Mouse (Mus musculus) liver, embryonic 14.5 days (tissue): ENCODE data around the gene Ppil1. TPM values are rescaled to one million over a fixed set of nuclear protein-coding genes. Genes with fewer than 3 reads are reported as not detected.
A peak's percentile ranks its signal among the peaks of the same experiment; 100 is the strongest.

Source experiments
- ATAC-seq: fragments of 200-750 bp; cut with Nextera tagmentation; 2 replicates; pipeline ENCODE4 v1.8.0; 2017; ENCODE audit warnings: moderate number of reproducible peaks, mild to moderate bottlenecking, moderate library complexity; ENCODE audit not compliant: insufficient read depth
- DNase-seq, 3 experiments: peaks; one replicate each; pipeline ENCODE4 v3.0.0-alpha.2; 2012 to 2013; ENCODE audit warnings: low read depth in 3 of 3, low spot score in 3 of 3
- H3K27ac ChIP-seq: fragments of 300-500 bp; sonication (generic); 2 replicates; pipeline ENCODE4 v1.5.1; 2014; ENCODE audit warnings: moderate library complexity, mild to moderate bottlenecking, control low read depth, inconsistent platforms
- H3K27me3 ChIP-seq: fragments of 300-500 bp; sonication (generic); 2 replicates; pipeline ENCODE4 v1.6.1; 2014; ENCODE audit warnings: mild to moderate bottlenecking, low read length, moderate library complexity; ENCODE audit not compliant: control insufficient read depth, insufficient read depth
- H3K36me3 ChIP-seq: fragments of 300-500 bp; sonication (generic); replicated peaks from 2 replicates; pipeline ENCODE4 v1.6.1; 2014; ENCODE audit warnings: low read depth; ENCODE audit not compliant: control insufficient read depth, insufficient read depth
- H3K4me1 ChIP-seq, 2 experiments: fragments of 200-500 bp in 1 of 2; fragments of 300-500 bp in 1 of 2; sonication (generic) in 1 of 2; replicated peaks; 2 replicates each; pipeline ENCODE4 v1.6.1; 2012 to 2014; ENCODE audit warnings: antibody characterized with exemption in 1 of 2, inconsistent platforms in 1 of 2, low read length in 1 of 2; ENCODE audit not compliant: control insufficient read depth in 2 of 2, insufficient read depth in 2 of 2
- H3K4me2 ChIP-seq: fragments of 300-500 bp; sonication (generic); 2 replicates; pipeline ENCODE4 v1.6.1; 2014; ENCODE audit warnings: low read depth, mild to moderate bottlenecking, control low read depth, moderate library complexity
- H3K4me3 ChIP-seq, 2 experiments: fragments of 200-500 bp in 1 of 2; fragments of 300-500 bp in 1 of 2; sonication (generic) in 1 of 2; 2 replicates each; pipeline ENCODE4 v1.5.1; 2012 to 2014; ENCODE audit warnings: low read depth in 2 of 2, low read length in 2 of 2, mild to moderate bottlenecking in 2 of 2, control low read depth in 1 of 2, inconsistent platforms in 1 of 2, moderate library complexity in 1 of 2; ENCODE audit not compliant: insufficient read depth in 1 of 2
- H3K9ac ChIP-seq: fragments of 300-500 bp; sonication (generic); replicated peaks from 2 replicates; pipeline ENCODE4 v1.6.1; 2014; ENCODE audit warnings: mild to moderate bottlenecking, control low read depth, moderate library complexity
- H3K9me3 ChIP-seq: fragments of 300-500 bp; sonication (generic); 2 replicates; pipeline ENCODE4 v1.6.1; 2016; ENCODE audit warnings: low read length, mixed read lengths; ENCODE audit not compliant: control insufficient read depth
- CTCF ChIP-seq: IDR thresholded peaks from 2 replicates; pipeline ENCODE4 v1.5.1; 2016; ENCODE audit warnings: antibody characterized with exemption, low read depth, control low read depth
- EP300 ChIP-seq: IDR thresholded peaks from 2 replicates; pipeline ENCODE4 v1.6.1; 2016; ENCODE audit warnings: antibody characterized with exemption, low read depth
- WGBS: fragments of 180-500 bp; shearing (Covaris S2); extraction: QIAGEN DNeasy Blood & Tissue Kit; methylation state at CpG from one replicate; pipeline ENCODE4 v1.1.7; 2014; ENCODE audit not compliant: insufficient replicate concordance; 5-methylcytosine and 5-hydroxymethylcytosine counted together
- polyA plus RNA-seq, 2 experiments: library from polyadenylated mRNA; depleted of rRNA in 1 of 2; stranded (reverse) in 1 of 2; unstranded in 1 of 2; fragments of >200 nt; fragmentation: Nextera tagmentation in 1 of 2; extraction: Ambion mirVana in 1 of 2; gene quantifications; 2 replicates each; pipeline versions ENCODE4 v1.2.1 to v1.2.3; 2012 to 2014

Ppil1 gene
- polyA plus RNA-seq, 2 experiments: 46.2 to 84.7 TPM

DNA sequence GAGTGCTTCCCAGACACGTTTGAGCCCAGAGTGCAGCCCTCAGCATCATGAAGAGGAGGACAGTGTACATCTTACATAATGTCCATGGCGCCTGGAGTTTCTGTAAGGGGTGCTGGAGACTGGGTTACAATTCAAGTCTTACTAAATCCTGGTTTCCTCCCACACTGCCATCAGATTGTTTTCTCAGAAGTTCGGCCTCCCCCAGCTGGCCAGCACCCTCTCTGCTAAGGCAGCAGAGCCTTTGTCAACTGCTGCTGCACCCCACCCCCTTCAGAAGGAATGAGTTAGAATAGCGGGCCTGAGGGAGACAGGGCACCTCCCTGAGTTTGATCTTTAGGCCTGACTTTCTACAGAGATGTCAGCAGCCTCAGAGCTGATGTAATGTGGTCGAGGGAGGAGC, 38.2 kb upstream of the Ppil1 start:
- no peaks in the 10 kb centered on the region for H3K27me3 ChIP-seq
- H3K9me3 ChIP-seq: no peaks in the 10 kb centered on the region
- TF ChIP-seq EP300: no peak
- no peak for TF ChIP-seq CTCF
- no peak overlapping the region for H3K4me2 ChIP-seq
- 67% methylated on average over 5 of the region's 5 CpGs for WGBS
- H3K36me3 ChIP-seq: peaks cover 3% of the 10 kb centered on the region
- H3K27ac ChIP-seq: no peak overlapping the region
- H3K4me1 ChIP-seq: 0 out of 4 replicates have a peak, but pooled peaks cover 0 to 4% of the 10 kb centered on the region in 2 experiments
- no peak for ATAC-seq
- no peak overlapping the region for H3K9ac ChIP-seq
- H3K4me3 ChIP-seq: no peak overlapping the region
- DNase-seq: no peak

DNA sequence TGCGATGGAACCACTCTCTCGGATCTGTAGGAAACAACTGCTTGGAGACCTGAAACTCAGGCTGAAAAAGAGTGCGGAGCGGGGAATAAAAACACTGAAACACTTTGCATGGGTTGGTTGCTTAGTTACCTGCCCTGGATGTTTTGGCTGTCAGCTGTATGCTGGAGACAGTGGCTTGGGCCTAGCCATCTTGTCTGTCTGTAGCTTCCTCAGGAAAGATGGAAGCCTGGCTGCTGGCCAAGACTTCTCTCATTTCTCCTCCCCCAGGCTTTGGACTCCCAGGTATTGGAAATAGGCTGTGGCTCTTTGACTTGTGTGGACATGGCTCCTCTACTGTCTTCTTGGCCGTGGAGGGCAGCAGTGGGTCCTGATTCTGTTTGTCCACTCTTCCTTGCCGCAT, 37.4 kb upstream of the Ppil1 start:
- H3K4me3 ChIP-seq: no peak overlapping the region
- H3K4me2 ChIP-seq: no peak overlapping the region
- no peak overlapping the region for H3K9ac ChIP-seq
- H3K9me3 ChIP-seq: no peaks in the 10 kb centered on the region
- DNase-seq: no peak
- H3K36me3 ChIP-seq: peaks cover 3% of the 10 kb centered on the region
- H3K27me3 ChIP-seq: no peaks in the 10 kb centered on the region
- no peak for TF ChIP-seq CTCF
- no peak for TF ChIP-seq EP300
- H3K4me1 ChIP-seq: 0 out of 4 replicates have a peak, but pooled peaks cover 0 to 5% of the 10 kb centered on the region in 2 experiments
- ATAC-seq: no peak
- H3K27ac ChIP-seq: no peak overlapping the region
- WGBS: 87% methylated on average over 6 of the region's 6 CpGs

DNA sequence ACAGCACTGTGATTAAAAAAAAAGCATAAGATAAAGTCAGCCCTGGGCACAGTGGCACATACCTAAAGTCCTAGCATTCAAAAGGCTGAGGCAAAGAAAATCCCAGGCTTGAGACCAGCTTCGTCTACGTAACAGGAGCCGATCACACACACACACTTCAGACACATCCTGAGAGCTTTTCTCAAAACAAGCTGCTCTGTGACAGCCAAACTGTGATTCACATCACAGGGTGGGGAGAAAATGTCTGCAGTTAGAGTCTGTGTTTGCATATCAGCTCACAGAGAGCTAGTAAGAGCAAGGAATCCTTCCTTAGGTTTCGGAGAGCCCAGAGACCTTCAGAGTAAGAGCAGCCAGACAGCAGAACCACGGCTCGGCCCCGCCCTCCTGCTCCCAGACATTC, 36.9 kb upstream of the Ppil1 start:
- Histone ChIP-seq H3K36me3 (peaks cover 3% of the 10 kb centered on the region), H3K27me3 (no peaks in the 10 kb centered on the region)
- no peak for ATAC-seq

DNA sequence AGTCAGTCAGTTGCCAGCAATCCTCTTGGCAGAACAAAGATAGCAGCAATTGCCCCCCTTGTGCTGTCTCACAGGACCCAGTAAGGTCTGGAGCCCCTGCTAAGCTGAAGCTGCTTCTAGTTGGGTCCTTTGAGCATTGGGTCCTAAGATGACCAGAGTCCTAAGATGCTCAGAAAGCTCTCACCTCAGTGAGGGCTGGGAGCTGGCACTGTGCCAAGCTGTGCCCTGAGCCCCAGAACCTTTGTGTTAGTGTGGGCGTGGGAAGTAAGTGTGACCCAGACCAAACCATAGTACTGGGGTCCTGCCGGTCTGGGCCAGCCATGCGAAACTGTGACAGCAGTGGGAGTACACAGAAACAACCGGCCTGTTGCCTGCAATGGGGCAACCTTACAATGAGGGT, 35.3 kb upstream of the Ppil1 start:
- ATAC-seq: no peak

More for the DNA sequence above, 36.9 kb upstream of the Ppil1 start:
- TF ChIP-seq CTCF (no peak), EP300 (no peak)
- Histone ChIP-seq H3K4me3 (no peak overlapping the region), H3K9ac (no peak overlapping the region), H3K4me1 (0 out of 4 replicates have a peak, but pooled peaks cover 0 to 5% of the 10 kb centered on the region in 2 experiments), H3K27ac (no peak overlapping the region), H3K9me3 (no peaks in the 10 kb centered on the region), H3K4me2 (no peak overlapping the region)
- DNase-seq: no peak
- WGBS: 85% methylated on average over 7 of the region's 7 CpGs

DNA sequence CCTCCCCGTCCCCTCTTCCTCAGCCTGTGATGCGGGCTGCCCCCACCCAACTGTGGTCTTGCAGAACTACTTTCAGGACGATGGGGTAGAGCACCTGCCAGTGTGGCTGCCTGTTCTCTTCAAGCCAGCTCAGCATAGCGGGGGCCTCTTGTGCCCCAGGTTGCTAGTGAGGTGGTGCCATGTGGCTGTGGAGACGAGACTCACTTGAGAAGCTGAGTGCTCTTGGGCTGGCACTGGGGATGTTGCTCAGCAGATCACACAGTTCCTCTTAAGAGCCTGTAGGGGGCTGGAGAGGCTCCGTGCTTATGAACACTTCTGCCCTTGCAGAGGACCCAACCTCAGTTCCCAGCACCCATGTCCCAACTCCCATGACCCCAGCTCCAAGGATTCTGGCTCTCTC, 33.8 kb upstream of the Ppil1 start:
- ATAC-seq: no peak
- Histone ChIP-seq H3K9ac (no peak overlapping the region), H3K4me2 (no peak overlapping the region), H3K4me1 (peaks cover 0 to 6% of the 10 kb centered on the region in 2 experiments; a peak in 1 of 4 replicates), H3K9me3 (no peaks in the 10 kb centered on the region), H3K36me3 (peaks cover 7% of the 10 kb centered on the region), H3K4me3 (no peak overlapping the region), H3K27me3 (no peaks in the 10 kb centered on the region), H3K27ac (no peak overlapping the region)
- DNase-seq: no peak
- TF ChIP-seq EP300 (no peak), CTCF (peak; percentile 27; the same call in 1 of the 2 replicates)
- 65% methylated on average over 6 of the region's 6 CpGs for WGBS

More for the DNA sequence above, 35.3 kb upstream of the Ppil1 start:
- DNase-seq: no peak
- H3K9me3 ChIP-seq: no peaks in the 10 kb centered on the region
- WGBS: 78% methylated on average over 4 of the region's 4 CpGs
- TF ChIP-seq EP300 (no peak), CTCF (no peak)
- peaks cover 0 to 9% of the 10 kb centered on the region in 2 experiments; a peak in 1 of 4 replicates for H3K4me1 ChIP-seq
- H3K4me2 ChIP-seq: no peak overlapping the region
- no peak overlapping the region for H3K4me3 ChIP-seq
- H3K36me3 ChIP-seq: peaks cover 4% of the 10 kb centered on the region
- H3K9ac ChIP-seq: no peak overlapping the region
- no peaks in the 10 kb centered on the region for H3K27me3 ChIP-seq
- no peak overlapping the region for H3K27ac ChIP-seq
